Mouse (Mus musculus) macrophage (primary cell): ENCODE results near the gene Fes. TPM values are rescaled to one million over a fixed set of nuclear protein-coding genes. Genes with fewer than 3 reads are reported as not detected.
"Not testable (repeated sequence)": the region's sequence is repeated elsewhere in the genome, so short reads cannot be mapped to it uniquely, and the experiment has no call there.

ENCODE experiments used
- H3K27ac ChIP-seq: fragments of 350-480 bp; formaldehyde crosslinking; 2 replicates; pipeline ENCODE4 v1.9.0; 2021
- H3K36me3 ChIP-seq: fragments of 350-480 bp; formaldehyde crosslinking; 2 replicates; pipeline ENCODE4 v1.9.0; 2021; ENCODE audit errors: inconsistent target
- H3K4me3 ChIP-seq: fragments of 350-480 bp; formaldehyde crosslinking; 2 replicates; pipeline ENCODE4 v1.9.0; 2021; ENCODE audit errors: inconsistent target
- H3K79me2 ChIP-seq: fragments of 350-480 bp; formaldehyde crosslinking; 2 replicates; pipeline ENCODE4 v1.9.0; 2021; ENCODE audit errors: inconsistent target
- WGBS: methylation state at CpG from one replicate; pipeline ENCODE4 v1.1.7; 2026; ENCODE audit warnings: inconsistent platforms; ENCODE audit not compliant: missing documents; 5-methylcytosine and 5-hydroxymethylcytosine counted together
- polyA plus RNA-seq: library from polyadenylated mRNA; stranded (reverse); fragments of 250-400 nt; gene quantifications from 3 replicates; pipeline ENCODE4 v1.2.4, GENCODE M21; 2018; ENCODE audit warnings: inconsistent platforms

Fes gene
- polyA plus RNA-seq, 1 experiment from 2014 or later = 114 TPM

DNA sequence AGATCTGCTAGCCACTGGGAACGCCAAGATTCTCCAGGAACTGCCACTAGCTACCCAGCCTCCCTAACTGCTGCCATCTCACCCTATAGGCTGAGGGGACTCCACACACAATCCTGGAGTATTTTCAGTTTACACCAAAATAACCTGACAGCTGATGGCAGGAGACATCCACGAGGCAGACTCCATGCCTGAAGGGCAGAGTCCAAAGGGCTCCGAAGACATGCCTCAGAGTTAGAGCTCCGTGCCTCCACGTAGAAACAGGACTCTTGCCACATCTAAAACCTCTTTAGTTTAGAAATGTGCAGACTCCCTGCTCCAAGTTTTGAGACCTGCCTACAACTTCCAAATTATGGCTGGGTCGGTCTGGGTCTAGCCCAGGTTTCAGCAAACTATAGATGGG, 12.8 kb upstream of the Fes start:
- H3K27ac ChIP-seq = no peak overlapping the region
- WGBS = 91% methylated on average over 6 of the region's 6 CpGs
- no peak overlapping the region for H3K4me3 ChIP-seq

DNA sequence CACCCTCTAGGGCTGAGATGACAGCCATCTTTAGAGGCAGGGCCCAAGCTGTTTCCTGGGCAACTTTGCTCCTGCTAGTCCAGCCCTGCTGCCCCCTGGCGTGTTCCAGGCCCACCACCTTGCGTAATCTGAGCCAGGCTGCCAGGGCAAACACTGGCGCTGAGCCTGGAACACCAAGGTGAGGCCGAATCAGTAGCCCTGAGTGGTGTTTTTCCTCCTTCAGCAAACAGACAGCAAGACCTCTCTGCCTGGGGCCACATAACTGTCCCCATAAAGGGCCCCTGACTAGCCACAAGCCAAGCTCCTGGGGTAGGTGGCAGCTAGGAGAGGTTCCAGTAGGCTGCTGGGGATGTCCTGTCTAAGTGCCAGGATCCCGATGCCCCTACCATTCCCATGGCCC, 12.4 kb upstream of the Fes start:
- Histone ChIP-seq H3K36me3 (peaks cover 28% of the 10 kb centered on the region), H3K4me3 (no peak overlapping the region), H3K79me2 (peaks cover 63% of the 10 kb centered on the region), H3K27ac (no peak overlapping the region)
- 50% methylated on average over 5 of the region's 5 CpGs for WGBS

More for the DNA sequence above, 12.8 kb upstream of the Fes start:
- Histone ChIP-seq H3K36me3 (peaks cover 23% of the 10 kb centered on the region), H3K79me2 (peaks cover 58% of the 10 kb centered on the region)

DNA sequence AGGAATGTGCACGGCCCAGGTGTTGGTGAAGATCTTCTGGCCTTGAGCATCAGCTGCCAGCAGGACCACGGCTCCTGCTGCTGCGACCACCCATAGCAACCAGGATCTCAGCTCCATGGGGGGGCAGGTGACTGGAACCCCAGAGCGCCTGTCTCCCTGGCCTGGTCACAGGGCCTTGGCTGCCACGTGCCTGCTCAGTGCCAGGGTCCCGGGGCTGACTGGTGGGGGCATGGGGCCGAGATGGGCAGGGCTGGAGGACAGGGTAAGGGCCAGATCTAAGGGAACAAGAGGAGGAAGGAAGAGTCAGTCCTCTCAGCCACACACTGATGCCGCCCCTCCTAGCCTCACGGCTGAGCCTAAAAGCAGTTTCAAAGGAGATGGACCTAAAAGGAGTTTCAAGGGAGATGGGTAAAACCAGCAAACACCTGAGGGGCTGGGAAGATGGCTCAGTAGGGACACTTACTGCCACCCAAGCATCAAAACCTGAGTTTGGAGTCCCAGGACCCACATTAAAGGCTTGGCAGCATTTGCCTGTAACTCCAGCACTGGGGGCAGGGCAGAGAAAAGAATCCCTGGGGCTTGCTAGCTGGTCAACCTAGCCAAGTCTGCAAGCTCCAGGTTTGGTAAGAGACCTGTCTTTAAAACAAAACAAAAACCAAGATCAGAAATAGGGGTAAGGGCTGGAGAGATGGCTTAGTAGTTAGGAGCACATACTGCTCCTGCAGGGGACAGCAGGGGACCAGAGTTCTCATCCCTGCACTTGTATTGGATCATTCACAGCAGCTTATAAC, 11.1 kb upstream of the Fes start:
- no peak overlapping the region for H3K27ac ChIP-seq
- H3K79me2 ChIP-seq = peaks cover 66% of the 10 kb centered on the region
- H3K36me3 ChIP-seq = peaks cover 34% of the 10 kb centered on the region
- no peak overlapping the region for H3K4me3 ChIP-seq
- WGBS = 89% methylated on average over 9 of the region's 9 CpGs

DNA sequence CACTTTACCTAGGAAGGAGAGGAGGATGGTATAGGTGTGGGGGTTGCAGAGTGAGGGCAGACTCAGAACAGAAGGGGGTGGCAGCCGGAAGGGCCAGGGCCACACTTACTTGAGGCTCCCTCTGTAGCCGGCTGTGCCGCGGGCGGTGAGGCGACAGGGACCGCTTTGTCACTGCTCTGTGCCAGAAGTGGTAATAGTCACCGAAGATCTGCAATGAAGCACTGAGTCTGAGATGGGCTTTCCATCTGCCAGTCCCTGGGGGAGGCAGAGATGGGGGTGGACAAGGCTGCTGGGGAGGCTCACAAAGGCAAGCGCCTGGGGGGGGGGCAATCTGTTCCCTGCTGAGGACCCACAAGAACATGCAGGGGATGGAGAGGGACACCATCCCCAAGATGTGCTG, 10.2 kb upstream of the Fes start:
- Histone ChIP-seq H3K36me3 (peaks cover 43% of the 10 kb centered on the region), H3K79me2 (peaks cover 75% of the 10 kb centered on the region), H3K27ac (no peak overlapping the region), H3K4me3 (no peak overlapping the region)
- WGBS = 97% methylated on average over 9 of the region's 9 CpGs

- WGBS = 94% methylated on average over 1 of the region's 4 CpGs
- H3K79me2 ChIP-seq = peaks cover 86% of the 10 kb centered on the region
- H3K4me3 ChIP-seq, H3K27ac ChIP-seq: not testable (repeated sequence)
- peaks cover 58% of the 10 kb centered on the region for H3K36me3 ChIP-seq
Observed at GRCm38 (mm10) chr7:80396427-80396826, 8.7 kb upstream of the Fes start.

- 70% methylated on average over 3 of the region's 4 CpGs for WGBS
- H3K36me3 ChIP-seq = peaks cover 68% of the 10 kb centered on the region
- no peak overlapping the region for H3K4me3 ChIP-seq
- no peak overlapping the region for H3K27ac ChIP-seq
- peaks cover 86% of the 10 kb centered on the region for H3K79me2 ChIP-seq
Observed at GRCm38 (mm10) chr7:80394600-80394999, 6.9 kb upstream of the Fes start.

DNA sequence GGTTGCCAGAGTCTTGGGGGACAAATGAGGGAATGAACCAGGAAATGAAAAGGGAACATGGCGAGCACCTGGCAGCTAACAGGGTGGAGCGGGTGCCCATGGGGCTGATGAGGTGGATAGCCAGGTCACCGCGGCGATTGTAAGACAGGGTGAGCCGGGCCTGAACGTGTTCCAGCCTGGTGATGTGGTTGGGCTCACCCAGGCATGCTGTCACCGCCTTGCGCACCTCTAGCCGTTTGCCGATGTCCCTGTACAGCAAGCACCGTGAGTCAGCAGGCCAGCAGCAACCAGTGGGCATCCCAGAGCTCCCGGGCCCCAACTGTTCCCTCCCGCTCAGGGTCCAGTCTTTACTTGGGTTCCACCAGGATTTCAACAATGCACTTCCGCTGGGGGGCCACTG, 4.4 kb upstream of the Fes start:
- WGBS = 96% methylated on average over 15 of the region's 15 CpGs
- Histone ChIP-seq H3K27ac (no peak overlapping the region), H3K79me2 (peaks cover 84% of the 10 kb centered on the region), H3K4me3 (no peak overlapping the region), H3K36me3 (peaks cover 58% of the 10 kb centered on the region)

DNA sequence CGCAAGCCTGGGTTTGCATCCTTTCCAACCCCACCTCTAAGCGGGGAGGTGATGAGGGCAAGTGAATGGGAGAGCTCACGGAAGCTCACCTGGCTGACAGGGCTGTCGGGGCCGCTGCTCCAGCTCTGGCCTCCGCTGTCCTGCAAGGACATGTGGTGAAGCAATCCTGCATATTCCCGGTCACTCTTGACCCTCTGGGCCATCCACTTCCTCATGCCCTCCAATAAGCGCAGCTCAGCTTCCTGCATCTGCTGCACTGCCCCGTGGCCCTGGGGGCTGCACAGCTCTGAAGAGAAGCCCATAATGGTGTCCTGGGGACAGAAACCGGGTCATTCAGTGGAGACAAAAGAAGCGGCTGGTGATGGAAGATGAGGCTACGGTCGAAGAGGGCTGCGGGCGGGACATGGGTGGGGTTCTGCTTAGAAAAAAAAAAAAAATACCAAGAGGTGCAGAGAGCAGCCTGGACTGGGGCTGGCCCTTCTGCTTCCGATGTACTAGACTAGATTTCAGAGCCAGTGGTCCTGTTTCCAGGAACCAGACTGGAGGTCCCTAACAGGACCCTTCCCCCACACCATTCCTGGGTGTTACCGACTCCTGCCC, 613 bp downstream of the Fes start:
- WGBS = 2% methylated on average over 16 of the region's 17 CpGs
- peaks cover 88% of the 10 kb centered on the region for H3K79me2 ChIP-seq
- H3K4me3 ChIP-seq = peak overlapping the region; percentile 93
- H3K27ac ChIP-seq = peak overlapping the region; percentile 100
- H3K36me3 ChIP-seq = peaks cover 49% of the 10 kb centered on the region

DNA sequence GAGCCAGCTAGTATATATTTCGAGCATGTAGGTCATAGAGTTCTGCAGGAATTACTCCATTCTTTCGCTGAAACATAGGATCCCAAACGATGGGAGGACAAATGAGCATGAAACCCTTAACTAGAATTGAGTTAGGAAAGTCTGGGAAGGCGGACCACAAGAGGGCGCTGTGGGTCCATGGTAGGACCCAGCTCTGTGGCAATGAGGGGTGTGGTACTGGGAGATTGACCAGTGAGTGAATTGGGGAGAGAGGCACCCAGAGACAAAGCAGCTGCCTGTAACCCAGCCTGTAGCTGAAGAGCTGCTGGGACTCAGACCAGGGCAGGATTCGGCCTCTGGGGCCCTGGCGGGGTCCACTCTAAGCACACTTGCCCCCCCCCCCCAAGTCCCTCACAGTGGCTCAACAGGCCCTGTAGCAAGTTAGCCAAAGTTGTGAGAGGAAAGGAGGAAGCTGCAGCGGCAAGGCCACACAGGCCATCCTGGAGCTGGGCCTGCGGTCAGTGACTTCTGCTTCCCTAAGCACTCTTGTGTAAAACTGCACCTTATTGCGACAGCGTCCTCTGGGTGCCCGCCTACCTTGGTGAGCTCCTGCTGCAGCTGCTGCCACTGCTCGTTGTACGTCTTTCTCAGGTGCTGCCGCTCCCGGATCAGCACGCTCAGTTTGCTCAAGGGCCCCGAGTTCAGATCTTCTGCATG, 1.4 kb downstream of the Fes start:
- Histone ChIP-seq H3K79me2 (peaks cover 88% of the 10 kb centered on the region), H3K36me3 (peaks cover 49% of the 10 kb centered on the region), H3K27ac (peak overlapping the region; percentile 100), H3K4me3 (peak overlapping the region; percentile 93)
- WGBS = 2% methylated on average over 18 of the region's 18 CpGs

- no peak overlapping the region for H3K27ac ChIP-seq
- peaks cover 74% of the 10 kb centered on the region for H3K36me3 ChIP-seq
- 87% methylated on average over 11 of the region's 11 CpGs for WGBS
- no peak overlapping the region for H3K4me3 ChIP-seq
- peaks cover 61% of the 10 kb centered on the region for H3K79me2 ChIP-seq
Observed at GRCm38 (mm10) chr7:80382919-80383318, 4.8 kb downstream of the Fes start.

- peaks cover 78% of the 10 kb centered on the region for H3K36me3 ChIP-seq
- WGBS = 79% methylated on average over 13 of the region's 13 CpGs
- H3K27ac ChIP-seq = no peak overlapping the region
- no peak overlapping the region for H3K4me3 ChIP-seq
- H3K79me2 ChIP-seq = peaks cover 39% of the 10 kb centered on the region
Observed at GRCm38 (mm10) chr7:80379531-80379930, 8.2 kb downstream of the Fes start.

GRCm38 (mm10) chr7:80377471-80377870, 10.3 kb downstream of the Fes start:
- Histone ChIP-seq H3K27ac (no peak overlapping the region), H3K79me2 (peaks cover 18% of the 10 kb centered on the region; the same call in 1 of the 2 replicates), H3K4me3 (no peak overlapping the region), H3K36me3 (peaks cover 58% of the 10 kb centered on the region)
- WGBS = 43% methylated on average over 6 of the region's 6 CpGs

DNA sequence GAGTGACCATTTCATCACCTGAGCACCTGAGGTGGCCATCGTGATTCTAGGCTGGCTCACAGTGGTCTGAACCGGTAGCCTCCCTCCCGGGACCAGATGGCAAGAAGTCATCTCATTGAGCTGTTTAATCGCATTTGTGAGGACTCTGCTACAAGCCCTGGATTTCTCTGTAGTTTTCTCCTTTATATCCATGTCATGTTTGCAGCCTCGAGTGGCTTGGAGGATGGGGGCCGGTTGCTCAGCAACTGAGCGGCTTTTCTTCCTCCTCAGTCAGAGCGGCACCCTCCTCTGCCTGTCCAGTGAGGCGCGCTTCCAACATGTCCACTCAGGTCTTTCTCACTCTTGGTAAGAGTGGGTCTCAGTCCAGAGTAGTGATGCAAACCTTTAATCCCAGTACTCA, 11.6 kb downstream of the Fes start:
- Histone ChIP-seq H3K36me3 (peaks cover 45% of the 10 kb centered on the region), H3K79me2 (peaks cover 6% of the 10 kb centered on the region; the same call in 1 of the 2 replicates), H3K4me3 (no peak overlapping the region), H3K27ac (no peak overlapping the region)
- WGBS = 83% methylated on average over 10 of the region's 10 CpGs

DNA sequence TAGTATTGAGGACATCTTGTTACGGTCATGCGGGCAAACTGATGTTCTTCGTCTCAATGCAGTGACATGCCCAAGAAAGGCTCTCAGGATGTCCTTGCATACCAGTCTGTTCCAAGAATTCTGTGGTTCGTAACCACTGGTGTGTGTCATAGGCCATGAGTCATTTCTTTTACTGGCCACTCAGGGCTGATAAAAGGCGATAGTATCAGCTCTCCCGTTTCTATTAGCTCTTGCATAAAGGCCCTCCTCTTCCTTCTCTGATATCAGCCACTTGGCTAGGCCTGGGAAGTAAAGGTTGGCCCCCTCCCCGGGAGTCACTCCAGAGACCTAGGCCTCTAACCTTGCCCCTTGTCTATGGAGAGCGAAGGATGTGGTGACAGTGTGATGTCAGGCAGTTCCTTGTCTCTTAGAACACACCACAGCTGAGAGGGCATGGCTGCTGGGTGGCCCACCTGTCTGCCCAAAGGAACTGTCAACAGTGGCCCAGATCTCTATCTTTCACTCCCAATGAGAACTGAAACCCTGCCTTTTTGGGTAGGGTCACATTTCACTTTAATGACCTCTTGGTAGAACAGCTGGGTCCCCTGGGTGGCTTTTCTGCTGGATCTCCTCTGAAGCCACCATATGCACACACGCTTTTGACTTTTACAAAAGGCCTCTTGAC, 12.2 kb downstream of the Fes start:
- WGBS = 19% methylated on average over 8 of the region's 9 CpGs
- Histone ChIP-seq H3K79me2 (peaks cover under 1% of the 10 kb centered on the region; the same call in 1 of the 2 replicates), H3K4me3 (no peak overlapping the region), H3K36me3 (peaks cover 38% of the 10 kb centered on the region), H3K27ac (peak overlapping the region; percentile 13; the same call in 1 of the 2 replicates)
